Mouse (Mus musculus) thymus, adult 2 months (tissue): Measurements from ENCODE around the gene Psmc3ip.

Experiments
- CTCF ChIP-seq: fragments of 200-500 bp; IDR thresholded peaks from 2 replicates; pipeline ENCODE4 v1.5.1; 2012; ENCODE audit warnings: mild to moderate bottlenecking, control low read depth, low read length, moderate library complexity, borderline replicate concordance; ENCODE audit not compliant: control insufficient read depth, poor library complexity, insufficient read depth; ENCODE audit errors: extremely low read depth
- POLR2A ChIP-seq: fragments of 200-500 bp; IDR thresholded peaks from 2 replicates; pipeline ENCODE4 v1.6.1; 2012; ENCODE audit warnings: mild to moderate bottlenecking, low read length, control low read depth, moderate library complexity; ENCODE audit not compliant: control insufficient read depth, poor library complexity, insufficient read depth; ENCODE audit errors: extremely low read depth

GRCm38 (mm10) chr11:101142215-101142967, 47.2 kb upstream of the Psmc3ip start:
- TF ChIP-seq CTCF (no peak), POLR2A (no peak)
